Mouse (Mus musculus): Measurements from ENCODE around the gene Reln.

DNA sequence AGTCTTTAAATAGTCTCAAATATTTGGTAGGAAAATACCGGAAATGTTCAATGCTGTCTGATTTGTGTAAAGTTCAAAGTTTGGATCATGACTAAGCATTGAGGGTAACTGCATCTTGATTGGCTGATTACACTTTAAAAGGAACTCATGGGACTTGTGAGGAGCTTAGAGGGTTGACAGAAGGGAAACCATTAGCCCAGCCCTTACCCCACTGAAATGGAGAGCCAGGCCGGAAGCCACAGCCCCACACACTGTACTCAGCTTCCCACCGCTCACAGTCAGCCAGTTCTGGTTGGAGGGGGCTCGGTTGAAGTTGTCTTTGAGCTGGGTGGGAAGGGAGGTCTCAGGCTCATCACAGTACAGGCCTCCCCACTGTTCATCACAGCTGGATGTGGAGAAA lies 413.4 kb downstream of the Reln start:
- TF ChIP-seq CTCF (IDR thresholded peaks at IDR 0.05; ENCODE audit: low read depth, low read length) (no peak), POLR2A (IDR thresholded peaks at IDR 0.05; ENCODE audit: extremely low read depth, insufficient read depth, low read length) (no peak)

Measured in liver, adult 2 months (tissue).